Mouse (Mus musculus): Measurements from ENCODE around the gene Caprin1. TPM values are rescaled to one million over a fixed set of nuclear protein-coding genes. Genes with fewer than 3 reads are reported as not detected.

The Caprin1 gene
- polyA plus RNA-seq, 1 experiment from 2014 or later, result 307 TPM

- Histone ChIP-seq H3K27ac (ENCODE audit: low read depth, low read length) (no peak overlapping the region), H3K4me2 (no peak overlapping the region), H3K27me3 (ENCODE audit: control insufficient read depth, insufficient read depth, low read length) (no peaks in the 10 kb centered on the region), H3K36me3 (ENCODE audit: control insufficient read depth, insufficient read depth, low read length) (peaks cover 21% of the 10 kb centered on the region), H3K4me1 (ENCODE audit: control insufficient read depth, insufficient read depth, low read length) (no peaks in the 10 kb centered on the region), H3K4me3 (ENCODE audit: low read depth, low read length) (no peak overlapping the region), H3K9me3 (replicated peaks; ENCODE audit: control insufficient read depth, low read length) (no peaks in the 10 kb centered on the region), H3K9ac (ENCODE audit: low read depth, low read length) (no peak overlapping the region)
- no peak for ATAC-seq (replicated peaks; ENCODE audit: insufficient number of reproducible peaks, low FRiP score, low TSS enrichment)
- WGBS (ENCODE audit: insufficient replicate concordance), result 87% methylated on average over 6 of the region's 6 CpGs
Measured at GRCm38 (mm10) chr2:103731423-103731822, 66.0 kb downstream of the Caprin1 start.

DNA sequence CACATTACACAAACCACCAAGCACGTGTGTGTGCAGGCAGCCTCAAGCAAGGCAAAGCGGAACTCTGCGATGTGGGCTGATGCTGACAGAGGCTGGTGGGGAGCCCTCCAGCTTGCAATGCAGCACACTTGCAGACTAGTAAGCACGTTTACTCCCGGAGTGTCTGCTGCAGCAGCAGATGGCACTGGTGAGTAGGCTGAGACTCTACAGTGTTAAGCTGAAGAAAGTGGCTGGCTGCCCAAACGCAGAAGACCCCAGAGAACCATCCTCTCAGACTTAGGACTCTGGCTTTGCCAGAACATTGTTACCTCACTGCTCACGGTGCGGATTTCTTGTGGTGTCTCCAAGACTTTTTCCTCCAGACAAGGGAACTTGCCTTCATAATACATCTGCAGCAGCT is 66.5 kb downstream of the Caprin1 start:
- Histone ChIP-seq H3K9ac (ENCODE audit: low read depth, low read length) (no peak overlapping the region), H3K4me1 (ENCODE audit: control insufficient read depth, insufficient read depth, low read length) (no peaks in the 10 kb centered on the region), H3K36me3 (ENCODE audit: control insufficient read depth, insufficient read depth, low read length) (peaks cover 21% of the 10 kb centered on the region), H3K4me2 (no peak overlapping the region), H3K4me3 (ENCODE audit: low read depth, low read length) (no peak overlapping the region), H3K27me3 (ENCODE audit: control insufficient read depth, insufficient read depth, low read length) (no peaks in the 10 kb centered on the region), H3K9me3 (replicated peaks; ENCODE audit: control insufficient read depth, low read length) (no peaks in the 10 kb centered on the region), H3K27ac (ENCODE audit: low read depth, low read length) (no peak overlapping the region)
- WGBS (ENCODE audit: insufficient replicate concordance), result 85% methylated on average over 8 of the region's 8 CpGs
- no peak for ATAC-seq (replicated peaks; ENCODE audit: insufficient number of reproducible peaks, low FRiP score, low TSS enrichment)

- no peak for ATAC-seq (replicated peaks; ENCODE audit: insufficient number of reproducible peaks, low FRiP score, low TSS enrichment)
- Histone ChIP-seq H3K4me2 (no peak overlapping the region), H3K36me3 (ENCODE audit: control insufficient read depth, insufficient read depth, low read length) (peaks cover 30% of the 10 kb centered on the region)
Measured at GRCm38 (mm10) chr2:103728027-103728540, 69.4 kb downstream of the Caprin1 start.

DNA sequence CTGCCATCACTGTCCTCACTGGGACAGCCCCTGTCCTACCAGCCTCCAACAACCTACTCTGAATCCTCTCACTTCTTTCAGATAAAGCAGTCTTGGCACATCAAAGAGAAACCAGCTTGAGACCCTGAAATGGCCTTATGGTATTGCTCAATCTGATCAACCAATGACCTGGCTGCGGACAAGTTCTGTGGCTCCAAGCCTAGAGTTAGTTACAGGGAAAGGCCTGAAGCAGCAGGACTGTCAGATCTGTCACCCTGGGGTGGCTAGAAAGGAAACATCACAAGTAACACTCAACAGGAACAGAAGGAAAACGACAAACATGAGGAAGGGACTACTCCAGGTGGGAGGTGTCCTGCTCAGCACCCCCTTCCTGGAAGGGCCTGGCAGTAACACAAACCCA is 72.9 kb downstream of the Caprin1 start:
- WGBS (ENCODE audit: insufficient replicate concordance), result 76% methylated on average over 2 of the region's 2 CpGs
- Histone ChIP-seq H3K9ac (ENCODE audit: low read depth, low read length) (no peak overlapping the region), H3K4me1 (ENCODE audit: control insufficient read depth, insufficient read depth, low read length) (no peaks in the 10 kb centered on the region), H3K36me3 (ENCODE audit: control insufficient read depth, insufficient read depth, low read length) (peaks cover 37% of the 10 kb centered on the region), H3K27ac (ENCODE audit: low read depth, low read length) (no peak overlapping the region), H3K4me2 (no peak overlapping the region), H3K27me3 (ENCODE audit: control insufficient read depth, insufficient read depth, low read length) (no peaks in the 10 kb centered on the region), H3K4me3 (ENCODE audit: low read depth, low read length) (no peak overlapping the region), H3K9me3 (replicated peaks; ENCODE audit: control insufficient read depth, low read length) (no peaks in the 10 kb centered on the region)
- no peak for ATAC-seq (replicated peaks; ENCODE audit: insufficient number of reproducible peaks, low FRiP score, low TSS enrichment)

More at GRCm38 (mm10) chr2:103728027-103728540, 69.4 kb downstream of the Caprin1 start:
- no peaks in the 10 kb centered on the region for H3K9me3 ChIP-seq (replicated peaks; ENCODE audit: control insufficient read depth, low read length)
- H3K4me3 ChIP-seq (ENCODE audit: low read depth, low read length), result no peak overlapping the region
- no peaks in the 10 kb centered on the region for H3K27me3 ChIP-seq (ENCODE audit: control insufficient read depth, insufficient read depth, low read length)
- no peaks in the 10 kb centered on the region for H3K4me1 ChIP-seq (ENCODE audit: control insufficient read depth, insufficient read depth, low read length)
- no peak overlapping the region for H3K9ac ChIP-seq (ENCODE audit: low read depth, low read length)
- 87% methylated on average over 12 of the region's 12 CpGs for WGBS (ENCODE audit: insufficient replicate concordance)
- H3K27ac ChIP-seq (ENCODE audit: low read depth, low read length), result no peak overlapping the region

GRCm38 (mm10) chr2:103719292-103719646 is 78.2 kb downstream of the Caprin1 start:
- Histone ChIP-seq H3K27ac (ENCODE audit: low read depth, low read length) (no peak overlapping the region), H3K4me1 (ENCODE audit: control insufficient read depth, insufficient read depth, low read length) (peaks cover 9% of the 10 kb centered on the region), H3K9ac (ENCODE audit: low read depth, low read length) (no peak overlapping the region), H3K36me3 (ENCODE audit: control insufficient read depth, insufficient read depth, low read length) (peaks cover 33% of the 10 kb centered on the region), H3K4me2 (no peak overlapping the region), H3K27me3 (ENCODE audit: control insufficient read depth, insufficient read depth, low read length) (no peaks in the 10 kb centered on the region), H3K9me3 (replicated peaks; ENCODE audit: control insufficient read depth, low read length) (no peaks in the 10 kb centered on the region), H3K4me3 (ENCODE audit: low read depth, low read length) (no peak overlapping the region)
- WGBS (ENCODE audit: insufficient replicate concordance), result 85% methylated on average over 7 of the region's 7 CpGs
- ATAC-seq (replicated peaks; ENCODE audit: insufficient number of reproducible peaks, low FRiP score, low TSS enrichment), result no peak

GRCm38 (mm10) chr2:103718594-103719291 is 78.7 kb downstream of the Caprin1 start:
- WGBS (ENCODE audit: insufficient replicate concordance), result 67% methylated on average over 8 of the region's 8 CpGs
- Histone ChIP-seq H3K4me3 (ENCODE audit: low read depth, low read length) (no peak overlapping the region), H3K36me3 (ENCODE audit: control insufficient read depth, insufficient read depth, low read length) (peaks cover 33% of the 10 kb centered on the region), H3K9ac (ENCODE audit: low read depth, low read length) (no peak overlapping the region), H3K4me2 (no peak overlapping the region), H3K27ac (ENCODE audit: low read depth, low read length) (no peak overlapping the region), H3K4me1 (ENCODE audit: control insufficient read depth, insufficient read depth, low read length) (peaks cover 9% of the 10 kb centered on the region), H3K9me3 (replicated peaks; ENCODE audit: control insufficient read depth, low read length) (no peaks in the 10 kb centered on the region), H3K27me3 (ENCODE audit: control insufficient read depth, insufficient read depth, low read length) (no peaks in the 10 kb centered on the region)
- no peak; the same call in 1 of the 2 replicates for ATAC-seq (replicated peaks; ENCODE audit: insufficient number of reproducible peaks, low FRiP score, low TSS enrichment)

GRCm38 (mm10) chr2:103714412-103714811 is 83.0 kb downstream of the Caprin1 start:
- peaks cover 28% of the 10 kb centered on the region for H3K36me3 ChIP-seq (ENCODE audit: control insufficient read depth, insufficient read depth, low read length)

GRCm38 (mm10) chr2:103713831-103714230 is 83.6 kb downstream of the Caprin1 start:
- no peak overlapping the region for H3K4me3 ChIP-seq (ENCODE audit: low read depth, low read length)
- peaks cover 30% of the 10 kb centered on the region for H3K36me3 ChIP-seq (ENCODE audit: control insufficient read depth, insufficient read depth, low read length)
- H3K9me3 ChIP-seq (replicated peaks; ENCODE audit: control insufficient read depth, low read length), result no peaks in the 10 kb centered on the region
- H3K27ac ChIP-seq (ENCODE audit: low read depth, low read length), result no peak overlapping the region
- no peak overlapping the region for H3K4me2 ChIP-seq
- 86% methylated on average over 7 of the region's 7 CpGs for WGBS (ENCODE audit: insufficient replicate concordance)
- no peak overlapping the region for H3K9ac ChIP-seq (ENCODE audit: low read depth, low read length)
- no peaks in the 10 kb centered on the region for H3K27me3 ChIP-seq (ENCODE audit: control insufficient read depth, insufficient read depth, low read length)
- ATAC-seq (replicated peaks; ENCODE audit: insufficient number of reproducible peaks, low FRiP score, low TSS enrichment), result no peak
- H3K4me1 ChIP-seq (ENCODE audit: control insufficient read depth, insufficient read depth, low read length), result peaks cover 9% of the 10 kb centered on the region

More at GRCm38 (mm10) chr2:103714412-103714811, 83.0 kb downstream of the Caprin1 start:
- 75% methylated on average over 4 of the region's 4 CpGs for WGBS (ENCODE audit: insufficient replicate concordance)
- Histone ChIP-seq H3K4me1 (ENCODE audit: control insufficient read depth, insufficient read depth, low read length) (peaks cover 9% of the 10 kb centered on the region), H3K9ac (ENCODE audit: low read depth, low read length) (no peak overlapping the region), H3K27ac (ENCODE audit: low read depth, low read length) (0 out of 2 replicates have a peak overlapping the region, but pooled peaks have one; percentile 6), H3K9me3 (replicated peaks; ENCODE audit: control insufficient read depth, low read length) (no peaks in the 10 kb centered on the region), H3K27me3 (ENCODE audit: control insufficient read depth, insufficient read depth, low read length) (no peaks in the 10 kb centered on the region), H3K4me3 (ENCODE audit: low read depth, low read length) (no peak overlapping the region), H3K4me2 (no peak overlapping the region)
- no peak for ATAC-seq (replicated peaks; ENCODE audit: insufficient number of reproducible peaks, low FRiP score, low TSS enrichment)
